Mouse (Mus musculus): ENCODE results near the gene Dstyk.

- TF ChIP-seq CTCF (IDR thresholded peaks at IDR 0.05; ENCODE audit: low read depth) (no peak), EP300 (IDR thresholded peaks at IDR 0.05; ENCODE audit: low read depth) (no peak)
Observed at GRCm38 (mm10) chr1:132385266-132385665, 32.1 kb upstream of the Dstyk start.

Data from heart, postnatal 0 days (tissue).